Mouse (Mus musculus): ENCODE results near the gene Cdkal1. TPM values are rescaled to one million over a fixed set of nuclear protein-coding genes. Genes with fewer than 3 reads are reported as not detected.

The Cdkal1 gene
- polyA plus RNA-seq, 1 experiment, result 0.55 TPM

GRCm38 (mm10) chr13:29458385-29458784, 397.1 kb downstream of the Cdkal1 start:
- H3K4me1 ChIP-seq (ENCODE audit: control insufficient read depth, insufficient read depth, insufficient read length, low read length), result no peaks in the 10 kb centered on the region
- no peaks in the 10 kb centered on the region for H3K27me3 ChIP-seq (ENCODE audit: control insufficient read depth, insufficient read depth, low read length)
- TF ChIP-seq POLR2A (IDR thresholded peaks at IDR 0.05; ENCODE audit: low read depth, low read length), result no peak
- no peak for TF ChIP-seq CTCF (IDR thresholded peaks at IDR 0.05; ENCODE audit: extremely low read depth, insufficient read length, insufficient replicate concordance, low read depth, low read length)
- no peaks in the 10 kb centered on the region for H3K36me3 ChIP-seq (ENCODE audit: control insufficient read depth, insufficient read depth, low read length)
- no peak overlapping the region for H3K4me3 ChIP-seq (ENCODE audit: low read depth, low read length)
- no peak overlapping the region for H3K27ac ChIP-seq (ENCODE audit: insufficient read depth, low read depth, low read length)
- 64% methylated on average over 1 of the region's 1 CpGs for WGBS

GRCm38 (mm10) chr13:29437067-29437466, 418.4 kb downstream of the Cdkal1 start:
- H3K4me1 ChIP-seq (ENCODE audit: control insufficient read depth, insufficient read depth, insufficient read length, low read length), result no peaks in the 10 kb centered on the region

GRCm38 (mm10) chr13:29434726-29435125, 420.7 kb downstream of the Cdkal1 start:
- H3K27me3 ChIP-seq (ENCODE audit: control insufficient read depth, insufficient read depth, low read length), result no peaks in the 10 kb centered on the region
- H3K4me1 ChIP-seq (ENCODE audit: control insufficient read depth, insufficient read depth, insufficient read length, low read length), result no peaks in the 10 kb centered on the region
- H3K36me3 ChIP-seq (ENCODE audit: control insufficient read depth, insufficient read depth, low read length), result no peaks in the 10 kb centered on the region
- 86% methylated on average over 4 of the region's 4 CpGs for WGBS
- no peak overlapping the region for H3K4me3 ChIP-seq (ENCODE audit: low read depth, low read length)
- TF ChIP-seq POLR2A (IDR thresholded peaks at IDR 0.05; ENCODE audit: low read depth, low read length) (no peak), CTCF (IDR thresholded peaks at IDR 0.05; ENCODE audit: extremely low read depth, insufficient read length, insufficient replicate concordance, low read depth, low read length) (no peak)
- H3K27ac ChIP-seq (ENCODE audit: insufficient read depth, low read depth, low read length), result no peak overlapping the region

More at GRCm38 (mm10) chr13:29437067-29437466, 418.4 kb downstream of the Cdkal1 start:
- Histone ChIP-seq H3K4me3 (ENCODE audit: low read depth, low read length) (no peak overlapping the region), H3K36me3 (ENCODE audit: control insufficient read depth, insufficient read depth, low read length) (no peaks in the 10 kb centered on the region), H3K27ac (ENCODE audit: insufficient read depth, low read depth, low read length) (no peak overlapping the region), H3K27me3 (ENCODE audit: control insufficient read depth, insufficient read depth, low read length) (no peaks in the 10 kb centered on the region)
- TF ChIP-seq CTCF (IDR thresholded peaks at IDR 0.05; ENCODE audit: extremely low read depth, insufficient read length, insufficient replicate concordance, low read depth, low read length), result no peak
- no peak for TF ChIP-seq POLR2A (IDR thresholded peaks at IDR 0.05; ENCODE audit: low read depth, low read length)
- WGBS, result 88% methylated on average over 2 of the region's 2 CpGs

- Histone ChIP-seq H3K27me3 (ENCODE audit: control insufficient read depth, insufficient read depth, low read length) (no peaks in the 10 kb centered on the region), H3K4me3 (ENCODE audit: low read depth, low read length) (no peak overlapping the region), H3K36me3 (ENCODE audit: control insufficient read depth, insufficient read depth, low read length) (no peaks in the 10 kb centered on the region), H3K27ac (ENCODE audit: insufficient read depth, low read depth, low read length) (no peak overlapping the region), H3K4me1 (ENCODE audit: control insufficient read depth, insufficient read depth, insufficient read length, low read length) (no peaks in the 10 kb centered on the region)
- 58% methylated on average over 4 of the region's 4 CpGs for WGBS
- TF ChIP-seq CTCF (IDR thresholded peaks at IDR 0.05; ENCODE audit: extremely low read depth, insufficient read length, insufficient replicate concordance, low read depth, low read length) (no peak), POLR2A (IDR thresholded peaks at IDR 0.05; ENCODE audit: low read depth, low read length) (no peak)
Observed at GRCm38 (mm10) chr13:29430919-29431318, 424.6 kb downstream of the Cdkal1 start.

GRCm38 (mm10) chr13:29429877-29430276, 425.6 kb downstream of the Cdkal1 start:
- H3K4me1 ChIP-seq (ENCODE audit: control insufficient read depth, insufficient read depth, insufficient read length, low read length), result no peaks in the 10 kb centered on the region
- no peaks in the 10 kb centered on the region for H3K27me3 ChIP-seq (ENCODE audit: control insufficient read depth, insufficient read depth, low read length)
- WGBS, result 88% methylated on average over 4 of the region's 4 CpGs
- no peak overlapping the region for H3K27ac ChIP-seq (ENCODE audit: insufficient read depth, low read depth, low read length)
- no peak for TF ChIP-seq POLR2A (IDR thresholded peaks at IDR 0.05; ENCODE audit: low read depth, low read length)
- no peaks in the 10 kb centered on the region for H3K36me3 ChIP-seq (ENCODE audit: control insufficient read depth, insufficient read depth, low read length)
- no peak overlapping the region for H3K4me3 ChIP-seq (ENCODE audit: low read depth, low read length)

GRCm38 (mm10) chr13:29429196-29429595, 426.3 kb downstream of the Cdkal1 start:
- no peak overlapping the region for H3K4me3 ChIP-seq (ENCODE audit: low read depth, low read length)
- H3K36me3 ChIP-seq (ENCODE audit: control insufficient read depth, insufficient read depth, low read length), result no peaks in the 10 kb centered on the region
- 93% methylated on average over 6 of the region's 6 CpGs for WGBS
- TF ChIP-seq CTCF (IDR thresholded peaks at IDR 0.05; ENCODE audit: extremely low read depth, insufficient read length, insufficient replicate concordance, low read depth, low read length) (no peak), POLR2A (IDR thresholded peaks at IDR 0.05; ENCODE audit: low read depth, low read length) (no peak)
- no peak overlapping the region for H3K27ac ChIP-seq (ENCODE audit: insufficient read depth, low read depth, low read length)
- H3K27me3 ChIP-seq (ENCODE audit: control insufficient read depth, insufficient read depth, low read length), result no peaks in the 10 kb centered on the region
- no peaks in the 10 kb centered on the region for H3K4me1 ChIP-seq (ENCODE audit: control insufficient read depth, insufficient read depth, insufficient read length, low read length)

- TF ChIP-seq CTCF (IDR thresholded peaks at IDR 0.05; ENCODE audit: extremely low read depth, insufficient read length, insufficient replicate concordance, low read depth, low read length), result no peak
- no peak for TF ChIP-seq POLR2A (IDR thresholded peaks at IDR 0.05; ENCODE audit: low read depth, low read length)
- H3K27ac ChIP-seq (ENCODE audit: insufficient read depth, low read depth, low read length), result no peak overlapping the region
- H3K27me3 ChIP-seq (ENCODE audit: control insufficient read depth, insufficient read depth, low read length), result no peaks in the 10 kb centered on the region
- 66% methylated on average over 8 of the region's 8 CpGs for WGBS
- no peak overlapping the region for H3K4me3 ChIP-seq (ENCODE audit: low read depth, low read length)
- no peaks in the 10 kb centered on the region for H3K36me3 ChIP-seq (ENCODE audit: control insufficient read depth, insufficient read depth, low read length)
- 0 out of 2 replicates have a peak, but pooled peaks cover 2% of the 10 kb centered on the region for H3K4me1 ChIP-seq (ENCODE audit: control insufficient read depth, insufficient read depth, insufficient read length, low read length)
Observed at GRCm38 (mm10) chr13:29416450-29417136, 438.9 kb downstream of the Cdkal1 start.

Data from small intestine, adult 2 months (tissue).